8 mouse cellular contexts compared by ENCODE assay signal in the genomic region with DNA sequence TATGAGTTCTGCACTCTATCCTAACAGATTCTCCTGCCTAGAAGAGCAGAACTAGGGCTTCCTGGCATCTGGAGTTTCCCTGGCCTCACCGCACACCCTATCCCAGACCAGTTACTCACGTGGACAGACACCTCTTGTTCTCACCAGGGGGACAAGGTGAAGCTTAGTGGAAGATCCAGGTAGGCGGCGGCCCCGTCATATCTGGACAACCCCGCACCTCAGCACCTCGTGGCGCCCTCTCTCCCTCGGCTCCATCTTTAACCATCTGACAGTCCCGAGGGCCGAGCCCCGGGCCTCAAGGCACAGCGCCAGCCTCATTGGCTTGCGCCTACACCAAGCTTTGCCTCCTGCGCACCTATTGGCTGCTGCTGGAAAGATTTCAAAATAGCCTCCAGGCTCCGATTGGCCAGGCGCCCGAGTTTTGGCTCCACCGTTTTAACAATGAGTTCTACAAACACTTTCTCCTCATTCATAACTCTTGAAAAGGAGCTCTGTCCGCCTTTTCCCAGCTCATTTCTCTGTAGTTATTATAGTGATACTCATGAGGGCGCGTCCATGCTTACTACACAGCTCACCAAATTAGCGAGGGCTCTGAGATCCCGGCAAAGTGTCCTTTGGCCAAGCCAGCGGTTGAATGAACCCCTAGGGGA. TPM values are rescaled to one million over a fixed set of nuclear protein-coding genes. Genes with fewer than 3 reads are reported as not detected.
DNase-seq lines count a peak whose midpoint lies in the region; ATAC-seq lines count a peak whose summit lies in the region.

2610318N02Rik (minus strand) TSS at position 297 of the 650 bp plus-strand sequence.

- H3K4me2 ChIP-seq in forebrain, embryonic 16.5 days (ENCODE audit: low read length): peak within 1 kb of the TSS; percentile 53
- H3K4me2 ChIP-seq in hindbrain, embryonic 11.5 days (replicated peaks; ENCODE audit: low read depth, low read length): peak within 1 kb of the TSS; percentile 80

- peak within 1 kb of the TSS; percentile 45 for H3K9ac ChIP-seq in forebrain, embryonic 16.5 days (replicated peaks; ENCODE audit: low read depth, low read length)
- H3K9ac ChIP-seq in hindbrain, embryonic 11.5 days (ENCODE audit: low read depth, low read length): peak within 1 kb of the TSS; percentile 66

- H3K9me3 ChIP-seq in forebrain, embryonic 16.5 days (ENCODE audit: control insufficient read depth, low read length): no peaks in the 10 kb centered on the region
- no peaks in the 10 kb centered on the region for H3K9me3 ChIP-seq in hindbrain, embryonic 11.5 days (ENCODE audit: control insufficient read depth, low read length)

- peaks cover 23% of the 10 kb centered on the region for H3K4me1 ChIP-seq in forebrain, embryonic 16.5 days (replicated peaks; ENCODE audit: control insufficient read depth, insufficient read depth, low read length)
- no peaks in the 10 kb centered on the region; the same call in none of the 2 replicates for H3K4me1 ChIP-seq in hindbrain, embryonic 11.5 days (replicated peaks; ENCODE audit: control insufficient read depth, insufficient read depth, low read length)

- peak; percentile 86 for ATAC-seq in forebrain, embryonic 16.5 days
- peak; percentile 93 for ATAC-seq in hindbrain, embryonic 11.5 days (ENCODE audit: low FRiP score)

- peak within 1 kb of the TSS; percentile 41 for H3K4me3 ChIP-seq in forebrain, embryonic 16.5 days (replicated peaks; ENCODE audit: low read length)
- H3K4me3 ChIP-seq in hindbrain, embryonic 11.5 days (ENCODE audit: low read depth, low read length): peak within 1 kb of the TSS; percentile 56

- no peak within 1 kb of the TSS for H3K27ac ChIP-seq in forebrain, embryonic 16.5 days (ENCODE audit: low read length)
- peak within 1 kb of the TSS; percentile 58 for H3K27ac ChIP-seq in hindbrain, embryonic 11.5 days (ENCODE audit: low read depth, low read length)

- 0% methylated on average over 25 of the region's 25 CpGs for WGBS in forebrain, embryonic 16.5 days
- WGBS in hindbrain, embryonic 11.5 days: under 1% methylated on average over 25 of the region's 25 CpGs

- no peaks in the 10 kb centered on the region for H3K36me3 ChIP-seq in forebrain, embryonic 16.5 days (ENCODE audit: control insufficient read depth, insufficient read depth)
- peaks cover 1% of the 10 kb centered on the region; the same call in 1 of the 2 replicates for H3K36me3 ChIP-seq in hindbrain, embryonic 11.5 days (ENCODE audit: control insufficient read depth, insufficient read depth, low read length)

- no peaks in the 10 kb centered on the region for H3K27me3 ChIP-seq in forebrain, embryonic 16.5 days (replicated peaks; ENCODE audit: control insufficient read depth, insufficient read depth, low read length)
- H3K27me3 ChIP-seq in hindbrain, embryonic 11.5 days (ENCODE audit: control insufficient read depth, insufficient read depth, low read length): no peaks in the 10 kb centered on the region

- DNase-seq in MN1 (ENCODE audit: low spot score): peak; percentile 94
- peak; percentile 59 for DNase-seq in cerebellum, adult 11-12 months
- peak; percentile 88 for DNase-seq in hindbrain, embryonic 11.5 days (ENCODE audit: low spot score)
- peak; percentile 34 to 45 for DNase-seq in layer of hippocampus, postnatal 14 days (ENCODE audit: low spot score in 2 of 2)
- DNase-seq in lung, postnatal 14 days: peak; percentile 76
- DNase-seq in ovary, postnatal 14 days (ENCODE audit: low spot score): peak; percentile 70
- DNase-seq in thymus, postnatal 14 days: peak; percentile 86

RNA-seq across cellular contexts. Expression of gene 2610318N02Rik, which starts in this region (rescaled TPM):
- polyA plus RNA-seq in forebrain, embryonic 16.5 days (2015; fragmentation: Nextera tagmentation; extraction: Ambion mirVana): 18.4 and 21.2 TPM in 2 replicates
- polyA plus RNA-seq in hindbrain, embryonic 11.5 days (2014; fragmentation: Nextera tagmentation; extraction: Ambion mirVana): 98.3 and 107 TPM in 2 replicates
- 1 to 10 TPM in 1 of 2 experiments, under 1 TPM in 1; 0.97 to 1.2 TPM for total RNA-seq in layer of hippocampus, postnatal 14 days (2021)

Comparison
In these comparisons a context has a peak if more than half of its experiments do, and no peak if none do; other contexts are left out.
1. DNase-seq: peak in every context shown above with its lines; median percentile 94 in MN1; 88 in hindbrain, embryonic 11.5 days; 86 in thymus, postnatal 14 days; 76 in lung, postnatal 14 days; 70 in ovary, postnatal 14 days; 59 in cerebellum, adult 11-12 months; 40 in layer of hippocampus, postnatal 14 days.